Mouse (Mus musculus) small intestine, adult 2 months (tissue): ENCODE results near the gene Pdxp.

Source experiments
- CTCF ChIP-seq: fragments of 200-500 bp; IDR thresholded peaks from 2 replicates; pipeline ENCODE4 v1.5.1; 2012; ENCODE audit warnings: low read depth, mild to moderate bottlenecking, control low read depth, inconsistent platforms, low read length, moderate library complexity, mixed read lengths; ENCODE audit not compliant: insufficient replicate concordance, insufficient read length; ENCODE audit errors: extremely low read depth
- POLR2A ChIP-seq: fragments of 200-500 bp; IDR thresholded peaks from 2 replicates; pipeline ENCODE4 v1.6.1; 2012; ENCODE audit warnings: low read depth, mild to moderate bottlenecking, control low read depth, inconsistent platforms, low read length, moderate library complexity

GRCm38 (mm10) chr15:78872021-78872608 is 41.6 kb upstream of the Pdxp start:
- no peak for TF ChIP-seq POLR2A
- TF ChIP-seq CTCF, result peak; percentile 2; the same call in 1 of the 2 replicates
